Mouse (Mus musculus): ENCODE measurements around the gene Appbp2. TPM values are rescaled to one million over a fixed set of nuclear protein-coding genes. Genes with fewer than 3 reads are reported as not detected.

Gene Appbp2
- polyA plus RNA-seq, 1 experiment from 2014 or later = 50.2 TPM

DNA sequence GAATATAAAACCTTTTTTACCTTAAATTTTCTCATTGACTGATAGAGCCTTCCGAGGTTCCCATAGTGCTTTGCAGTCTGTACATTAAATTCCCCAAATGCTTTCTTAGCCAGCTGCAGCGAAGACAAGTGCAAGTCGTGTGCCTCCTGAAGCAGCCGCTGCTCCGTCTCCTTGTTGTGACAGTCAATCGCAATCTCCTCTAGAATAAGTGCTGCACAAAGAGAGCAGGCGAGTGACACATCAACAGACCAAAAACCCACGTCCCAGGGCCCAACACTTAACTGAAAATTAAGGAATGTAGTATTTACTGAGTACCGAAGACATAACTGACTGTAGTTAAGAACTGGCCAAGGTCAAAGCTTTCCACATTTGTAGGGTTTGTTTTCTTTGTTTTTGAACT is 38.9 kb downstream of the Appbp2 start:
- no peak for ATAC-seq (ENCODE audit: insufficient number of reproducible peaks, insufficient read depth, low FRiP score, low read depth)
- H3K9ac ChIP-seq (ENCODE audit: low read length) = no peak overlapping the region
- WGBS = 76% methylated on average over 9 of the region's 9 CpGs
- H3K4me1 ChIP-seq (ENCODE audit: control insufficient read depth in 2 of 2, insufficient read depth in 2 of 2, low read length in 2 of 2) = no peaks in the 10 kb centered on the region
- no peak overlapping the region for H3K4me2 ChIP-seq (ENCODE audit: low read length)
- H3K36me3 ChIP-seq (ENCODE audit: control insufficient read depth, insufficient read depth, low read length) = peaks cover 97% of the 10 kb centered on the region
- no peak overlapping the region for H3K27ac ChIP-seq (replicated peaks in 1 of 2; ENCODE audit: control insufficient read depth in 1 of 2, insufficient read depth in 1 of 2, low read depth in 2 of 2, low read length in 2 of 2)
- no peaks in the 10 kb centered on the region for H3K9me3 ChIP-seq (ENCODE audit: control insufficient read depth, low read length)
- no peak overlapping the region for H3K4me3 ChIP-seq (ENCODE audit: control insufficient read depth in 1 of 2, insufficient read depth in 1 of 2, low read depth in 1 of 2, low read length in 2 of 2)
- no peaks in the 10 kb centered on the region for H3K27me3 ChIP-seq (ENCODE audit: control insufficient read depth, insufficient read depth, low read length)

DNA sequence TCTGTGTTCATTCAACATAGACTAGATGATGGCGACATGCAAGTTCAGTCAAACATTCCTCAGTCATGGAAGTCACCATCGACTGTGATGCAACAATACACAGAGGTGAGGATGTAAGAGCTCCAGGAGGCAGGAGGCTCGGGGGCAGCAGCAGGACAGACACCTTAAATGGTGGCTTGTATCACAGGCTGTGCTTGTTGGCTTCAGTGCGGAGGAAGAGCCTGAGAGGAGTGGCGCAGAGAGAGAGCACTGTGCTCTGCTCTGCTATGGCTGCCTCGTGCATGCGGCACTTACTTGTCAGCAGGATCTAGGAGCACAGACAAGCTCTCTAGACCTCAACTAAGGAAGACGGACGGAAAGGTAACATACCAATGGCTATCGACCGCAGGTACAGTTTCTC is 40.7 kb downstream of the Appbp2 start:
- no peak overlapping the region for H3K9ac ChIP-seq (ENCODE audit: low read length)
- H3K27ac ChIP-seq (replicated peaks in 1 of 2; ENCODE audit: control insufficient read depth in 1 of 2, insufficient read depth in 1 of 2, low read depth in 2 of 2, low read length in 2 of 2) = no peak overlapping the region
- no peaks in the 10 kb centered on the region for H3K27me3 ChIP-seq (ENCODE audit: control insufficient read depth, insufficient read depth, low read length)
- no peak overlapping the region for H3K4me2 ChIP-seq (ENCODE audit: low read length)
- 95% methylated on average over 11 of the region's 11 CpGs for WGBS
- ATAC-seq (ENCODE audit: insufficient number of reproducible peaks, insufficient read depth, low FRiP score, low read depth) = no peak
- no peak overlapping the region for H3K4me3 ChIP-seq (ENCODE audit: control insufficient read depth in 1 of 2, insufficient read depth in 1 of 2, low read depth in 1 of 2, low read length in 2 of 2)
- no peaks in the 10 kb centered on the region for H3K9me3 ChIP-seq (ENCODE audit: control insufficient read depth, low read length)
- H3K4me1 ChIP-seq (ENCODE audit: control insufficient read depth in 2 of 2, insufficient read depth in 2 of 2, low read length in 2 of 2) = no peaks in the 10 kb centered on the region
- H3K36me3 ChIP-seq (ENCODE audit: control insufficient read depth, insufficient read depth, low read length) = peaks cover 97% of the 10 kb centered on the region

DNA sequence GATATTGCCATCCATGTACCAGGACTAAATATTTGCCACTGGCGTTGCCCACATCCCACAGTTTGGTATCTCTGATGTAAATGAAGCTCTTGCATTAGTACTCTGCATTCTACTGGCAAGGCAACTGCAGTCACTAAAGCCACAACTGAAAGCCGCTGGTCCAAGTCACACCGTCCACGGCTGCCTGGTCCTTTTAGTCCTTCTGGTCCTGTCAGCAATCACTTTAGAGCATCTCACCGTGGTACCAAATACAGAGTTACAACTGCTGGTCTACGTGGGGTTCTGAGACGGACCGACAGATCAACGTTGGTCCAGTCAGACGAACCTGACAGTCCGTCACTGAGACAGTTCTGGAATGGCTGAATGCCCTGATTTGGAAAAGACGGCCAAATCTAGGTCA is 44.2 kb downstream of the Appbp2 start:
- Histone ChIP-seq H3K4me3 (ENCODE audit: control insufficient read depth in 1 of 2, insufficient read depth in 1 of 2, low read depth in 1 of 2, low read length in 2 of 2) (no peak overlapping the region), H3K9me3 (ENCODE audit: control insufficient read depth, low read length) (no peaks in the 10 kb centered on the region), H3K4me2 (ENCODE audit: low read length) (no peak overlapping the region), H3K36me3 (ENCODE audit: control insufficient read depth, insufficient read depth, low read length) (peaks cover 75% of the 10 kb centered on the region), H3K27ac (replicated peaks in 1 of 2; ENCODE audit: control insufficient read depth in 1 of 2, insufficient read depth in 1 of 2, low read depth in 2 of 2, low read length in 2 of 2) (no peak overlapping the region), H3K9ac (ENCODE audit: low read length) (no peak overlapping the region), H3K27me3 (ENCODE audit: control insufficient read depth, insufficient read depth, low read length) (no peaks in the 10 kb centered on the region), H3K4me1 (ENCODE audit: control insufficient read depth in 2 of 2, insufficient read depth in 2 of 2, low read length in 2 of 2) (no peaks in the 10 kb centered on the region)
- 90% methylated on average over 12 of the region's 12 CpGs for WGBS
- ATAC-seq (ENCODE audit: insufficient number of reproducible peaks, insufficient read depth, low FRiP score, low read depth) = no peak

DNA sequence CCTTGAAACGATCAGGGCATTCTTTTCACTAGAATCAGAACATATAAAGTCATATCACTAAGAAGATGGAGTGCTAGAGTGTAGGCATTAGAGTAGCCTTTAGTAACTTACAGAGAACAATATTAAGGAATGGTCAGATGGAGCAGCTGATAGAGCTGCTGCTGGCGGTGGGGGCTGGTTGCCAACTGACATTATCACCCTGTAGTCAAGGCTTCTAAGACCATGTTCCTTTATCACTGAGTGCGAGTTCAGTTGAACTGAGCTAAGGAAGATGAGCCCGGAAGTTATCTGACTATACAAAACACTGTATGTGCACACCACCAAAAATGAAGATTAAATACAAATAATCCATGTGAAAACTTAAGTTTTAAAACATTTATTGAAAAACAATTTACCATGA is 45.8 kb downstream of the Appbp2 start:
- Histone ChIP-seq H3K27me3 (ENCODE audit: control insufficient read depth, insufficient read depth, low read length) (no peaks in the 10 kb centered on the region), H3K36me3 (ENCODE audit: control insufficient read depth, insufficient read depth, low read length) (peaks cover 60% of the 10 kb centered on the region), H3K4me1 (ENCODE audit: control insufficient read depth in 2 of 2, insufficient read depth in 2 of 2, low read length in 2 of 2) (no peaks in the 10 kb centered on the region), H3K4me2 (ENCODE audit: low read length) (no peak overlapping the region), H3K9ac (ENCODE audit: low read length) (no peak overlapping the region), H3K9me3 (ENCODE audit: control insufficient read depth, low read length) (no peaks in the 10 kb centered on the region), H3K4me3 (ENCODE audit: control insufficient read depth in 1 of 2, insufficient read depth in 1 of 2, low read depth in 1 of 2, low read length in 2 of 2) (no peak overlapping the region), H3K27ac (replicated peaks in 1 of 2; ENCODE audit: control insufficient read depth in 1 of 2, insufficient read depth in 1 of 2, low read depth in 2 of 2, low read length in 2 of 2) (no peak overlapping the region)
- 82% methylated on average over 4 of the region's 4 CpGs for WGBS
- no peak for ATAC-seq (ENCODE audit: insufficient number of reproducible peaks, insufficient read depth, low FRiP score, low read depth)

DNA sequence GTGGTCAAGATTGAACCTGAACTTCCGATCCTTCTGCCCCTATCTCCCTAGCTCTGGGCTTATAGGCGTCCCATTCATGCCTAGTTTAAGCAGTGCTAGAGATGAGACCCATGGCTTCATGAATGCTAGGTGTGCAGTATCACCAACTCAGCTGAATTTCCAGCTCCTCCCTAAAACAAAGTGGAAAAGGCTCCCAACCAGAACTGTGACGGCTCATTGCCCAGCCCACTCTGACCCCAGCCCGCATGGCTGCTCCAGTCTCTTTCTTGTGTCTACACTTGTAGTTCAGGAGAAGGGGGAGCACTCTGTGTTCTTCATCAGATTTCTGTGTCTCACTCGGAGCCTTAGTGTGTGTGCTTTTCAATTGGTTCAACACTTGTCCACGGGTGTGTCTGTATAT is 50.1 kb downstream of the Appbp2 start:
- H3K4me3 ChIP-seq (ENCODE audit: control insufficient read depth in 1 of 2, insufficient read depth in 1 of 2, low read depth in 1 of 2, low read length in 2 of 2) = no peak overlapping the region
- peaks cover 19% of the 10 kb centered on the region for H3K36me3 ChIP-seq (ENCODE audit: control insufficient read depth, insufficient read depth, low read length)
- 83% methylated on average over 6 of the region's 6 CpGs for WGBS
- H3K27ac ChIP-seq (replicated peaks in 1 of 2; ENCODE audit: control insufficient read depth in 1 of 2, insufficient read depth in 1 of 2, low read depth in 2 of 2, low read length in 2 of 2) = no peak overlapping the region
- no peaks in the 10 kb centered on the region for H3K27me3 ChIP-seq (ENCODE audit: control insufficient read depth, insufficient read depth, low read length)
- H3K4me2 ChIP-seq (ENCODE audit: low read length) = no peak overlapping the region
- H3K4me1 ChIP-seq (ENCODE audit: control insufficient read depth in 2 of 2, insufficient read depth in 2 of 2, low read length in 2 of 2) = peaks cover 2 to 4% of the 10 kb centered on the region in 2 experiments; a peak in 2 of 4 replicates
- ATAC-seq (ENCODE audit: insufficient number of reproducible peaks, insufficient read depth, low FRiP score, low read depth) = no peak
- H3K9me3 ChIP-seq (ENCODE audit: control insufficient read depth, low read length) = no peaks in the 10 kb centered on the region
- H3K9ac ChIP-seq (ENCODE audit: low read length) = no peak overlapping the region

DNA sequence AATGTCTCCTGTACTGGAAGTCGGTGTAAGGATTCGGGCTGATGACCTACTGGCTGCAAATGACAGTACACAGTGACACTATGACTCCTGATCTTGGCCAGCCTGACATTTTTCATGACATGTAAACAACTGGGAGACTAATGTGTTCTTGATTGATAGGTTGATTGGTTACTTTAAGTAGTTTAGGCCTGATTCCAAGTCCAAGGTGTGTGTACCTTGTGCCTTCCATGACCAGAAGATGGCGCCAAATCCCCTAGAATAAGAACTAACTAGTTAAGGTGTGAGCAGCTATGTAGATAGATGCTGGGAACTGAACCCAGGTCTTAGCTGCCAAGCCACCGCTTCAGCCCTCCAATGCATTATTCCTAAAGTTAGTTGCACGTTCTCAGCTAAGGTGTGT is 50.8 kb downstream of the Appbp2 start:
- Histone ChIP-seq H3K9ac (ENCODE audit: low read length) (no peak overlapping the region), H3K4me1 (ENCODE audit: control insufficient read depth in 2 of 2, insufficient read depth in 2 of 2, low read length in 2 of 2) (peaks cover 2 to 4% of the 10 kb centered on the region in 2 experiments; a peak in 2 of 4 replicates), H3K36me3 (ENCODE audit: control insufficient read depth, insufficient read depth, low read length) (peaks cover 12% of the 10 kb centered on the region), H3K27ac (replicated peaks in 1 of 2; ENCODE audit: control insufficient read depth in 1 of 2, insufficient read depth in 1 of 2, low read depth in 2 of 2, low read length in 2 of 2) (no peak overlapping the region), H3K27me3 (ENCODE audit: control insufficient read depth, insufficient read depth, low read length) (no peaks in the 10 kb centered on the region), H3K4me2 (ENCODE audit: low read length) (no peak overlapping the region), H3K9me3 (ENCODE audit: control insufficient read depth, low read length) (no peaks in the 10 kb centered on the region), H3K4me3 (ENCODE audit: control insufficient read depth in 1 of 2, insufficient read depth in 1 of 2, low read depth in 1 of 2, low read length in 2 of 2) (no peak overlapping the region)
- ATAC-seq (ENCODE audit: insufficient number of reproducible peaks, insufficient read depth, low FRiP score, low read depth) = no peak
- WGBS = 74% methylated on average over 5 of the region's 5 CpGs

DNA sequence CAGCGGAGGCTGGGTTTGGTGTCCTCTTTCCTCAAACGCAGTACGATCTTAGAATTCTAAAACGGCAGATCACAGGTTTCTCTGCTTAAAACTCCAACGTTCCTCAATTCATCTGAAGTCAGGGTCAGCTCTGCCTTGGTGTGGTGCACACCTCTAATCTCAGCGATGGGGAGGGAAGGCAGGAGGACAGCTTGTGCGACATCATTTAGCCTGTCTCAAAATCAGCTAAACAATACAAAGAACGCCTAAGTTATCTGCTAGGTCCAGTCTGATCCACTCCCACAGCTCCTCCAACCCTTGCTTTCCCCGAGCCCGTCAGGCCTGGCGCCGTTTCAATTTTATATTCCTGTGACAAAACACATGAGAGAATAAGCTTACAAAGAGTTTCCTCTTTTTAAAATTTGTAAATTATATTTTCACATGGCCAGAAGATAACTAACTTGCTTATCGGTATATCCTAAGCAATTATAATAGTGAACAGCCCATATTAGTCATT is 51.6 kb downstream of the Appbp2 start:
- H3K4me1 ChIP-seq (ENCODE audit: control insufficient read depth in 2 of 2, insufficient read depth in 2 of 2, low read length in 2 of 2) = peaks cover 2 to 4% of the 10 kb centered on the region in 2 experiments; a peak in 2 of 4 replicates
- ATAC-seq (ENCODE audit: insufficient number of reproducible peaks, insufficient read depth, low FRiP score, low read depth) = no peak

DNA sequence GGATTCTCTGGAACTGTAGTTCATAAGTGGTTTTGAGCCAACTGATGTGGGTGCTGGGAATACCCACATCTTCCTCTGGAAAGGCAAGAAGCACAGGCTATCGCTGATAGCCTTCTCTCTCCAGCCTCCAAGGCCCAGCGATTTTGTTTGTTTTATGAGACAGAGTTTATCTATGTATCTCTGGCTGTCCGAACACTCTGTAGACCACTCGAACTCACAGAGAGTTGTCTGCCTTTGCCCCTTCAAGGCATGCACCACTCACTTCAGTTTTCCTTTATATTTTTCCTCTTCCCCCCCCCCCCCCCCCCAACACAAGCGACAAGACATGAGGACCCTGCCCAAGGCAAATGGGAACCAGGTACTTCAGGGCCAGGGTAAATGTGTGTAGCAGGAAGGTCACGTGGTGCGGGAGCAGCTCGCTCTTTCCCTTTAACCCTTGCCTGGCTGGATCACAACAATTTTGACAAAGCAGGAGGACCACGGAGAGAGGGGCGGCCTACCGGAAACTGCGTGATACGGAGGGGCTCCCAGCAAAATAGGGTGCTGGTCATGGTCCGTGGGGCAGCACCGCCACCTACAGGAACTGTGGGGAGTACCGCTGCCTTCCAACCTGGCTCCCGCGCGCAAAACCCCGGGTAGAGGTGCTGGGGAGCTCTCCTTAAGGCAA is 52.2 kb downstream of the Appbp2 start:
- Histone ChIP-seq H3K9ac (ENCODE audit: low read length) (peak overlapping the region; percentile 73), H3K9me3 (ENCODE audit: control insufficient read depth, low read length) (no peaks in the 10 kb centered on the region), H3K4me1 (ENCODE audit: control insufficient read depth in 2 of 2, insufficient read depth in 2 of 2, low read length in 2 of 2) (peaks cover 2 to 4% of the 10 kb centered on the region in 2 experiments; a peak in 2 of 4 replicates), H3K36me3 (ENCODE audit: control insufficient read depth, insufficient read depth, low read length) (0 out of 2 replicates have a peak, but pooled peaks cover 2% of the 10 kb centered on the region), H3K27me3 (ENCODE audit: control insufficient read depth, insufficient read depth, low read length) (no peaks in the 10 kb centered on the region), H3K4me2 (ENCODE audit: low read length) (peak overlapping the region; percentile 84), H3K4me3 (ENCODE audit: control insufficient read depth in 1 of 2, insufficient read depth in 1 of 2, low read depth in 1 of 2, low read length in 2 of 2) (peak overlapping the region; percentile 49 to 56), H3K27ac (replicated peaks in 1 of 2; ENCODE audit: control insufficient read depth in 1 of 2, insufficient read depth in 1 of 2, low read depth in 2 of 2, low read length in 2 of 2) (no peak overlapping the region)
- ATAC-seq (ENCODE audit: insufficient number of reproducible peaks, insufficient read depth, low FRiP score, low read depth) = peak; percentile 66
- 4% methylated on average over 19 of the region's 20 CpGs for WGBS

More for the DNA sequence above, 51.6 kb downstream of the Appbp2 start:
- WGBS = 19% methylated on average over 13 of the region's 13 CpGs
- Histone ChIP-seq H3K4me2 (ENCODE audit: low read length) (peak overlapping the region; percentile 84), H3K9me3 (ENCODE audit: control insufficient read depth, low read length) (no peaks in the 10 kb centered on the region), H3K27me3 (ENCODE audit: control insufficient read depth, insufficient read depth, low read length) (no peaks in the 10 kb centered on the region), H3K9ac (ENCODE audit: low read length) (peak overlapping the region; percentile 73), H3K4me3 (ENCODE audit: control insufficient read depth in 1 of 2, insufficient read depth in 1 of 2, low read depth in 1 of 2, low read length in 2 of 2) (peak overlapping the region; percentile 49 to 56), H3K36me3 (ENCODE audit: control insufficient read depth, insufficient read depth, low read length) (0 out of 2 replicates have a peak, but pooled peaks cover 4% of the 10 kb centered on the region), H3K27ac (replicated peaks in 1 of 2; ENCODE audit: control insufficient read depth in 1 of 2, insufficient read depth in 1 of 2, low read depth in 2 of 2, low read length in 2 of 2) (no peak overlapping the region)
